Mouse (Mus musculus) layer of hippocampus, adult 9-10 months (tissue): Measurements from ENCODE around the gene Agbl4.

Source experiments
- DNase-seq: peaks from one replicate; pipeline ENCODE4 v3.0.0; 2022; ENCODE audit warnings: low spot score

Gene Agbl4

GRCm38 (mm10) chr4:111448586-111448985, 1051.1 kb downstream of the Agbl4 start:
- DNase-seq = no peak

DNA sequence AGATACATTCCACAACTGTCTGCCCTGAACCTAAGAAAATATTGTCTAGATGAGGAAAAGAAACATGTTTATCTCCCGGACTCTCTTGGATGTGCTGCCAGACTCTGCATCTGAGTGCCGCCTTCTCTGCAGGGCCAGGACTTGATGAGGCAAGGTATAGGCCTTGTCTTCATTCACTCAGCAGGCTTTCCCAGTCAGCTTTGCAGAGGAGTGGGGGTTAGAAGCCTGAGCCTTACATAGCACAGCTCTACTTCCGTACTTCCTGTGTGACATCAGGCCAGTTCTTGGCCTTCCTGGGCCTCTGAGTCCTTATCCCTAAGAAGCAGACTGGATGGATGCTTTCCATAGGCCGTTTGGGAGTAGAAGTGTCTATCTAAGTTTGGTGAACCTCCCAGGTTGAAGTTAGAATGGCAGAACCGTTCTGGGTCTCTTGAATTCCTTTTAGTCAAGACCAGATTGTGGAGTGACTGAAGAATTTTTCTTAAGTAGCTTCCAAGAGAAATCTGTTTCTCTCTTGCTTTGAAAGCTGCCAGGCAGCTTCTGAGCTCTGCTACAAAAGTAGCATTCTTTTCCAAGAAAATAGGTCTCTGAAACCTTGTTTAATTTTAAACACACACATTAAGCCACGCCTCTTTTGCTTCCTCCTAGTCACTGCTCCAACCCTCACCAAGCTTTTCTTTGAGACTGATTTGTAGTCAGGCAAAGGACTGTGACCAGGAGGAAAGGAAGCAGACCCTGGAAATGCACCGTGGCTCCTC, 1052.2 kb downstream of the Agbl4 start:
- no peak for DNase-seq

DNA sequence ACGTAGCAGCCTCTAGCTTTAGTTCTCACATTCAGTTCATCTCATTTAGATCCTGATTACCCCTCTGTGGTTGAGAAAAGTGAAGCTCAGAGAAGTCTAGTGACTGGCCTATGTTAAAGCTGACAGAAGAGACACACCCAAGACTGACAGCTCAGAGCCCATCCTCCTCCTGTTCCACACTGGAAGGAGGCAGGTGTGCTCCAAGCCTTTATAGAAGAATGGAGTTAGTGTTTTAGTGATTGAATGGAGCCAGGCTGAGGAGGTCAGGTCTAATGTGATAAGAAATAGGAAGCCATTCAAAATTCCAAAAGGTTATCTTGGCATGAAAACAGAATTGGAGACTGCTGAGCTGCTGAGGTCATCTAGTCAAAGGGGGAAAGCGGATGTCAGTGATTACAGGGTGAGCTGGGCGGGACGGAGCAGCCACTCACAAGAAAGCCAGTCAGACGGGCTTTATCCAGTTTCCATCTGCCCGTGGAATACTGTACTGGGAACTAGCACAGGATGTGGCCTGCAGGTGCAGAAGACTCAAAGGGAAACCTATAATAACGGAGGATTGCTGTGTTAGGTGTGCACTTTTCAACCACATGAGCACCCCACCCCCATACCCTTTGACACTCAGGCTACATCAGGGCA, 1053.9 kb downstream of the Agbl4 start:
- no peak for DNase-seq

DNA sequence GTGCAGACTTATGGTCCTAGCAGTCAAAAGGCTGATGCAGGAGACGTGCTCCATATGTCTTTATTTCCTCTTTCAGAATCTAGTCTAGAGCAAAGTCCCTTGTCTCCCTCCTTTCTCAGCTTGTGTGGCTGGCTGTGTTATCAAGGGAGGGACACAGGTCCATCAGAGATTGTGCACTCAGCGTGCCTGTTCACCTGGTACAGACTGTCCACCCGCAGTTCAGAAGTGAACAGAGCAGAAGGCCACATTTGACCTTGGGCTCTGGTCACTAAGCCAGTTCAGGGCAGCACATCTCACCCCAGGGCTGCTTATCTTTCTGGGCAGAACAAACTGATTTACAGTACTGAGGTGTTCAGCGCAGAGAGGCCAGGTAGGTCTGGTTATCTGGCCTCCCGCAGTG, 1054.7 kb downstream of the Agbl4 start:
- DNase-seq = no peak

GRCm38 (mm10) chr4:111453275-111453674, 1055.8 kb downstream of the Agbl4 start:
- DNase-seq = no peak

GRCm38 (mm10) chr4:111455621-111456020, 1058.2 kb downstream of the Agbl4 start:
- DNase-seq = no peak

DNA sequence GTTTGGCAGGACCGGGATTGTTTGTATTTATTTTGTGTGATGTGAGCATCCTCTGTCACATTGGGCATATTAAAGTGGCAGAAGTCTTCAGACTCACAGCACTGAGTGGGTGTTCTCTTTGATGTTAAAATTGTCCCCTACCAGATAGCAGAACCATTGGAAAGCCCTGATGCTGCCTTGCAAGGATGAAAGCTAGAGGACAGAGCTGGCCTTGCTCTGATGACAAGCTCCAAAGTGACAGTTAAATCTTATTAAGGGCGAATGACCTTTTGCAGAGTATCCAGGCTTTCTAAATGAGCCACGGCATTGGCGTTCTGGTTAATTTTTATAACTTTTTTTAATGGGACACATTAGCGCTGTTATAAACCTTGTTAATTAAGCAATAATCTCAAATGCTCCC, 1060.1 kb downstream of the Agbl4 start:
- no peak for DNase-seq

DNA sequence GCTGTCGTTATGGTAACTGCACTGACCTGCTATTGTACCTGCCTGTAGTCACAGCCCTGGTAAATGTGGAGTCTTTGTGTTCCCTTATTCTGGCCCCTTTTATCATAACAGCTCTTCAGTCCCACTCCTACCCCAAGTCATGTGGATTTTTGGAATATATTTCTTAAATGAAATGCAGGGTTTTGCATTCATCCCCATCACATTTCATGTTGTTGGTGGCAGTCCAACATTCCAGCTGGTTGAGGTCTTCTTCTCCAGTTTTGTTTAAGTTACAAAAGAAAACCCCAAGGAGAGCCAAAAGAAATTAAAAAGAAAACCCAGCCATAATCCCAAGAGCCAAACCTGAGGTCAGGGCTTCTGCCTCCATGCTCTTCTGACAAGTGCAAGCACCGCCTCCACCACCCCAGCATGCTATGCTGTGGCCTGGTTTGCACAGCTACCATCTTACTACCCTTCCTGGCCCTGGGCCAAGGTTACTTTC, 1069.9 kb downstream of the Agbl4 start:
- DNase-seq = no peak

DNA sequence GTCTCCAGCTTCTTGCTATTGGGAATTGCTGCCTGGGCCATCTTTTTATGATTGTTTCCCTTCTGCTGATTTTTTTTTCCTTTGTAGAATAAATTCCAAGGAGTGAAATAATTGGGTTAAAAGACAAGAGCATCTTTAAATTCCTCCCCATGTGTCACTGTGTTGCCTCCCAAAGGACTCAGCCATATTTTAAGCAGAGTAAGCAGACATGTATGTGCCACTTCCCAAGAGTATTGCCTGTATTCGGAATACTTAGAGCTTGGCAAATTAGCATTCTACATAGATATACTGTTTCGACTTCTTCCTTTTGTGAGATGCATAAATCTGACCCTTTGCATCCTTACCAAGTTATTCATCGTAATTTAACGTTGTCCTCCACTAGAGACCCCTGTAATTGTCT, 1070.3 kb downstream of the Agbl4 start:
- no peak for DNase-seq

DNA sequence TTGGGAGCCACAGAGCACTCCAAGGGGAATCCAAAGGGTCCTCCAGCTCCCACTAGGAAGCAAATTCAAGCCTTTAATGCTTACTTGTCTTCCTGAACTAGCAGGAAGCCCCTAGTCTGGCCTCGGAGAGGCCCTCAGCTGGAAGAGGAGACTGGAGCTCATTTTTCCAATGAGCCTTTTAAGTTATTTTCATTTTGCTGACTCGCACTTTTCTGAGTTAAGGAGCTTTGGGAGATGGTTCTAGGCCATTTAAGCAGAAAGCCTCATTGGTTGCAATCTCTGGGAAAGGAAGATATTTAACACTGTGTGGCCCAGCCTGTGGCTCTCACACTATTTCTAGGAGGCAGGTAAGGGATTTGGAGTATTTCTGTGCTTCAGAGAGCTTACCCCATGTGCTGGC, 1072.4 kb downstream of the Agbl4 start:
- DNase-seq = no peak

DNA sequence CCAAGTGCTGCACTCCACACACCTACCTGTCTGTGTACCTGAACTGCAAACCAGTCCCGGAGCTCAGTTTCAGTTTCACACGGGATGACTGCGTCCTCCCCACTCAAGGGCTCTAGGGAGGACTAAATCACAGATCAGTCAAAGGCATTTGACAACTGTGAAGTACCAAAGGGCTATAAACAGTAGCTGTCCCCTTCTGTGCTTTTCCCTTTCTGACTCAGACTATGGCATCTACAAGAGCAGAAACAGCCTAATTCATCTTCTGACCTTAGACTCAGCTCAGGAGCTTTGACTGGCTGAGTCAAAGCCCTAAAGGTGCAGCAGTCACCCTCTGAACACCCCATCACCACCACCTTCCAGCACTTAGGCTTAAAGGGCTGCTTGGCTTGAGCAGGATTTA, 1074.3 kb downstream of the Agbl4 start:
- DNase-seq = no peak

GRCm38 (mm10) chr4:111472511-111472910, 1075.0 kb downstream of the Agbl4 start:
- DNase-seq = no peak

DNA sequence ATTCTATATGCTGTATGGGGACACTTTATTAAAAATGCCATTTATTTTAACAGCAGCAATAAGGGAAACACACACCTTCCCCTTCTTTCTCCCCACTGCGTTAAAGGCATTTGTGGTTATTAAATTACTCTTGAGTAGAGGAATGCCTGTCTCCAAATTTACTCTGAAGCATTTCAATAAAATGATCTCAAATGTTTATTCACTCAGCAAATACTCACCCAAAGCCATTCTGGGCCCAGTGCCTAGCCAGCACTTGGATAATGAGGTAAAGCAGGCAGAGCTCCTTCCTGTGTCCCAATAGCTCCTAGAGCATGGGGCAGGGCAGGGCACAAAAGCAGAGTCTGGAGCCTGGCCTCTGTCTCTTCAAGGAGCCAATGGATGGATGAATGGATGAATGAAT, 1075.6 kb downstream of the Agbl4 start:
- no peak for DNase-seq

- no peak for DNase-seq
These were observed 1078.0 kb downstream of the Agbl4 start for GRCm38 (mm10) chr4:111475374-111475971.

DNA sequence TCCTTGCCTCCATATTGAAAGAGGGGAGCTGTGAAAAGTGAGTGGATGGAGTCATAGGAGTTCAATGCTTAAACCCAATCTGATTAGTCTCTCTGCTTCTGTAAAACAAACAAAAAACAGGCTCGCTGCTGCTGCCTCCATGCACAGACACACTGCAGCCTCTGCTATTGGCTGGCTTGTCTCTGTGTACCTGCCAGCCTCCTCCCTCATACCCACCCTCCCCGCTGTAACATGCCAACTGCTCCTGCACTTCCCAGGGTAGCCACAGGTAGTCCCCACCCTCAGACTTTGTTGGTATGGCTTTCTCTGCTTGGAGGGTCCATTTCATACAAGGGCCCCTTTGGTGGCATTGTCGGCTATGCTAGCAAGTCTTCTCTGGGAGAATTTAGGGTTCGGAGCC, 1080.0 kb downstream of the Agbl4 start:
- DNase-seq = no peak

DNA sequence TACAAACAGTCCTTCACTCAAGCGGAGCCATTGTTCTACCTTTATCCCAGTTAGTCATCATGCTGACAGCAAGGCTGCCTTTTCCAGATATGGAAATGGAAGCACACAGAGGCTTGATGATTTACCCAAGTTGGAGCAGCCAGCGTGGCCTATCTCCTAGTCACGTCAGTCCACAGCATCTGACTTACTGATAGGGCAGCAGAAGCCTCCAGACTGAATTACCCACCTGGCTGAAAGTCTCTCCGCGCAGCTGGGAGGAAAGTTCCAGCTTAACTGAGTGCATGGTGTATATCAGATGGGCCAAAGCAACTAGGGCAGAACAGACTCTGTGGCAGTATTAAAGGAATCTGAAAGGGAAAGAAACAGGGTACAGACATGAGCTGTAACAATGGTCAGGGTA, 1086.0 kb downstream of the Agbl4 start:
- DNase-seq = no peak

DNA sequence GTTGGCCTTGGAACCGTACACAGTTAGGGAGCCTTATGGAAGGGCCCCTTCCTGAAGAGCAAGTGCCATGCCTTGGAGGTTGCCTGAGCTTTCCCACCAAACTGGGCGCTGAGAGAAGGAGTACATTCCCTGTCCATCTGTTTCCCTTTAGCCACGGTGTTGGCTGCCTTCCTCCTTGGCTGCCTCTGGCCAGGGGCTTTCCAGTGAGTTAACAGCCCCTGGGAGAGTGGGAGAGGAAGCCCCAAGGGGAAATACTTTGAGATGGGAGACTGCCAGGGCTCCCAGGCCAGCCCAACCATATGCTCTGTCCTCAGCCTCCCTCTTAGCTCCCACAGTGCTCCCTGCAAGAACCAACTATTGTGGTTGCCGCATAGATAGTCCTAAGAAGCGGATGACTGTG, 1087.7 kb downstream of the Agbl4 start:
- no peak for DNase-seq

DNA sequence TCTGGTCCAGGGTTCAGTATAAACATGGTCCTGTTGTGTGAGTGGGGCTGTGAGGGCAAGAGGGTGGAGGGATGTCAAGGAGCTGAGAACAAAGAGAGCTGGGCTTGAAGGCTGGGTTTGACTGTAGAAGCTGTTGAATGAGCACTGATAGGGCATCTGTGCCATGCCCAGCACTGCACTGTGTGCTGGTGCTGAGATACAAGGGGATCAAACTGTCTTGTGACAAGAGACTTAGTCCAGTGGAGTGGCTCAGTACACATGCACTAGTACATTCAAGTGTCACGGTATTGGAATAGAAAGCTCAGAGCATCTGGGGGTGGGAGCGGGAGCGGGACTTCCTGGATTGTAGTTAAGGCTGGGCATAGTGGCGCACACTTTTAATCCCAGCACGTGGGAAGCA, 1088.7 kb downstream of the Agbl4 start:
- no peak for DNase-seq

DNA sequence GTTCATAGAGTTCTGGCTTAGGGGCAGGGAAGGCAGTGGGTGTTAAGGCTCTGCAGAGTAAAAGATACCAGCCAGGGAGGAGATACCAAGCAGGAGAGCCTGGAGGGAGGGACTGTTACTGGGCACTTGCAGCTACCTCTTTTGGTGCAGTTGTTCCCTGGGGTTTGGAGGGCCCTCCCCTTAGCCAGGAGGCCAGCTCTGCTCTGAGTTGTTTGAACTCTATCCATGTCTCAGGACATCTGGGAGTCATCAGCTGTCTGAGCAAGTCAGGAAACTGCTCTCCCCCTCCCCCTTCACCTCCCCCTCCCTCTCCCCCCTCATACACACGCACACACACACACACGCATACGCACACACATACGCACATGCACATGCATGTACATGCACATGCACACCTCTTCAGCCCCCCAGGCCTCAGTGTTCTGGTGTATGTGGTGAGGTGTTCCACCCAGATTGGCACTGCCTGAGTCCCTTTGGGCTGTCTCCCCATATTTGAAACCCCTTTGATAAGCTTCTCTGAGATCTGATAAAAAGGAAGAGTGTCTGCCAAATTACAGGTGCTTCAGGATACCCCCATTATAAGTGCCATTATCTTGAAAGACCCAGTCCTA, 1089.9 kb downstream of the Agbl4 start:
- no peak for DNase-seq

DNA sequence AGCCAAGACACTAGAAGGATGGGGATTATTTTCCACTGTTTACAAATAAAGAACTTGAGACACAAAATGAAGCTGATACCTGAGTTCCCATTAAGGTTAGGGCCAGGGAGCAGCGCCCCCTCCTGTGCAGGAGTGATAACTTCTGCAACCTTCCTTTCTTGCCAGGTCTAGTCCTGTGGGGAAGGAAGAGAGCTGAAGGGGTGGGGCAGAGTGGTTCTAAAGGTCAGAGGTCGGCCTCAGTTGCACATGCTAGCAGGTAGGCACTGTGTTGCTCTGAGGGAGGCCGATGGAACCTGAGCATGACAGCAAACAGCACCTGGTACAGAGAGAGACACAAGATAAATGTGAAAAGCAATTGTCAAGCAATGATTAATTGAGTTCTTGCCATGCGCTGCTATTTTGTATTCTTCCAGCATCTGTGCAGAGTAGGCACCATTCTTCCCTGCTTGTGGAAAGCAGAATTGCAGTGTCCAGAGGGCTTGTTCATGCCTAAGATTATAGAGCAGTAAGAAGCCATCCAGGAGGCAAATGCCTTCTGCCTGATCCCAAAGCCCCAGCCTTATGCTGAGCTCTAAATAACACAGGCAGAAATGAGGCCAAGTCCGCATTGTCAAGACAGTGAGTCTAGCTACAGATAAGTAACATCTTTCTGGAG, 1096.4 kb downstream of the Agbl4 start:
- no peak for DNase-seq

- peak; percentile 62 for DNase-seq
These were observed 1098.5 kb downstream of the Agbl4 start for GRCm38 (mm10) chr4:111495949-111496348.

DNA sequence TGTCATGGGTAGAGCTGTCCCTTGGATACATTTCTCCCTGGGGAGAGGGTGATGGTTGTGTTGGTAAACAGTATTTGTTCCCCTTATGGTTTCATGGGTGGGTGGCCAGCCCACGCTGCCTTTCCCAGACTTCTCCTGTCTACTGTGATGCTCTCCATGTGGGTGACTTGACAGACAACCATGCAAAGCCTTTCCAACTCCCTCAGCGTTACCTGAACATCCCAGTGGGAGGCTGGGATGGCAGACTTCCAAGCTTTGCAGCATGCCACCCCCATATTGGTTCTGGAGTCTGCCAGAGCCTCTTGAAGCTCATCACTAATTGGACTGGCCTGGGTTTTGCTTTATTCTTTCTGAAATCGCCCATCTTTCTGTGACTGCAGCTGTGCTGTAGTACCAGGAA, 1101.3 kb downstream of the Agbl4 start:
- DNase-seq = peak; percentile 26
